Mouse (Mus musculus) E14TG2a.4 (cell line): ENCODE measurements around the gene Gm3238.
A peak's percentile ranks its signal among the peaks of the same experiment; 100 is the strongest.
"Not testable (repeated sequence)": the region's sequence is repeated elsewhere in the genome, so short reads cannot be mapped to it uniquely, and the experiment has no call there.

Experiments
- H3K27me3 ChIP-seq: 2 replicates; pipeline ENCODE4 v1.6.1; 2014; ENCODE audit warnings: low read length, control low read depth; ENCODE audit not compliant: insufficient read depth
- H3K36me3 ChIP-seq: 2 replicates; pipeline ENCODE4 v1.6.1; 2014; ENCODE audit warnings: low read length, control low read depth; ENCODE audit not compliant: insufficient read depth
- H3K4me1 ChIP-seq: replicated peaks from 2 replicates; pipeline ENCODE4 v1.6.1; 2014; ENCODE audit warnings: low read depth, low read length, control low read depth
- H3K4me3 ChIP-seq: replicated peaks from 2 replicates; pipeline ENCODE4 v1.5.1; 2014; ENCODE audit warnings: mild to moderate bottlenecking, low read length
- H3K9me3 ChIP-seq: 2 replicates; pipeline ENCODE4 v1.6.1; 2014; ENCODE audit warnings: low read length, control low read depth
- CTCF ChIP-seq: conservative IDR thresholded peaks from 2 replicates; pipeline ENCODE4 v1.5.1; 2014; ENCODE audit warnings: low read length
- NANOG ChIP-seq: IDR thresholded peaks from 2 replicates; pipeline ENCODE4 v1.6.1; 2014; ENCODE audit warnings: borderline replicate concordance, low read length, mixed read lengths
- POU5F1 ChIP-seq: IDR thresholded peaks from 2 replicates; pipeline ENCODE4 v1.6.1; 2014; ENCODE audit warnings: low read length, borderline replicate concordance

Gm3238 gene

DNA sequence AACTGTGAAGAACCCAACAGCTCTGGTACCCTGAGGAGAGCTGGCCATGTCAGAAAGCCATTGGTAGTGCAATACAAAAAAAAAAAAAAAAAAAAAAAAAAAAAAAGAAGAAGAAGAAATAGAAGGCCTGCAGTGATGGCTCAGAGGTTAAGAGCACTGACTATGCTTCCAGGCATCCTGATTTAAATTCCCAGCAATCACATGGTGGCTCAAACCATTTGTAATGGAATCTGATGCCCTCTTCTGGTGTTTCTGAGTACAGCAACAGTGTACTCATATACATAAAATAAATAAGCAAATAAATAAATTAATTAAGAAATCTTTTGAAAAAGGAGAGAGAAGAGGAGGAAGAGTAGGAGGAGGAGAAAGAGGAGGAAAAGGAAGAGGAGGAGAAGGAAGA, 17.7 kb downstream of the Gm3238 start:
- H3K27me3 ChIP-seq, result no peaks in the 10 kb centered on the region
- H3K4me1 ChIP-seq, result no peaks in the 10 kb centered on the region; the same call in 1 of the 2 replicates
- no peak overlapping the region for H3K4me3 ChIP-seq
- H3K36me3 ChIP-seq, result no peaks in the 10 kb centered on the region
- peaks cover 7% of the 10 kb centered on the region; the same call in 1 of the 2 replicates for H3K9me3 ChIP-seq
- TF ChIP-seq NANOG (no peak), CTCF (peak; percentile 44)

DNA sequence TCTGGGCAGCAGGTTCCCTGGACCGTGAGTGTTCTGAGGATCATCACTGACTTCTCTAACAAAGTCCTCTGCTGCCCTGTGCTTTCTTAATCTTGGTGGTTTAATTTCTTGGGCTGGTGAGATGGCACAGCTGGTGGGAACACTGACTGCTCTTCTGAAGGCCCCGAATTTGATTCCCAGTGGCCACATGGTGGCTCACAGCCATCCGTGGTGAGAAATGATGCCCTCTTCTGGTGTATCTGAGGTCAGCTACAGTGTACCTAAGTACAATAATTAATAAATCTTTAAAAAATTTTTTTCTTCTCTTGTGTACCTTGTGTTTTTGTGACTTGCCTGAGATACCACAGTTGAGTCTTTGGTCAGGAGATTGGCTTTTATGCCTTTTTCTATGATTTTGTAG, 18.8 kb downstream of the Gm3238 start:
- H3K9me3 ChIP-seq, H3K36me3 ChIP-seq, H3K4me3 ChIP-seq: not testable (repeated sequence)

DNA sequence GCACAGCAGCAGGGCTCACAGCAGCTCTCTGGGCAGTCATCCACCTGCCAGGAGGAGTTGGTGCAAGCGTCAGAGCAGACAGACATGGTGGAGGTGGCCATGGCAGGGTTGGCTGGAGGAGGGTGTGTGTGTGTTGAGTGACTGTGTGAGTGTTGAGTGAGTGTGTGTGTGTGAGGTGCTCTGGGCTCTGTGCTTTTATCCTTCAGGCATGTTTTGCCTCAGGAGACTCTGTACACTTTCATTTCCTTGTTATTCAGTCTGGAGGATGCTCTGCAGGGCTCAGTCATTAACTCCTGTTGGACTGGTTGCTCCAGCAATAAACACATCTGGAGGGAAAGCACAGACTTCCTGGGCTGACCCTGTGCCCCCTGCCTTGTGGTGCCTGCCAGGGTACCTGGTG, 19.9 kb downstream of the Gm3238 start, which contains the start of gene Gm9736:
Gm9736 (minus strand) TSS at position 101 of the 400 bp plus-strand sequence.
- not testable (repeated sequence) for H3K4me1 ChIP-seq, H3K9me3 ChIP-seq, H3K27me3 ChIP-seq, H3K4me3 ChIP-seq, H3K36me3 ChIP-seq

More for the DNA sequence above, 18.8 kb downstream of the Gm3238 start:
- not testable (repeated sequence) for H3K4me1 ChIP-seq, H3K27me3 ChIP-seq

DNA sequence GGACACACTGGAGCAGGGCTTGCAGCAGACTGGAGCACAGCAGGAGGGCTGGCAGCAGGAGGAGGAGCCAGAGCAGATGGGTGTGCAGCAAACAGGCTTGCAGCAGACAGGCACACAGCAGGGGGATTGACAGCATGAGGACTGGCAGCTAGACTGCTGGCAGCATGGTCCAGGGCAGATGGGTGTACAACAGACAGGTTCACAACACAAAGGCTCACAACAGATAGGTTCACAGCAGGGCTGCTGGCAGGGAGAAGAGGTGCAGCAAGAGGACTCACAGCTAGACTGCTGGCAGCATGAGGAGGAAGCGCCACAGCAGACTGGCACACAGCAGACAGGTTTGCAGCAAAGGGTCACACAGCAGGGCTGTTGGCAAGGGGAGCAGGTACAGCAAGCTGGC, 20.4 kb downstream of the Gm3238 start:
- not testable (repeated sequence) for H3K36me3 ChIP-seq, H3K4me1 ChIP-seq, H3K9me3 ChIP-seq, H3K27me3 ChIP-seq, H3K4me3 ChIP-seq

GRCm38 (mm10) chr10:77741924-77742688, 29.0 kb downstream of the Gm3238 start, which contains the start of gene Gm18596:
Gene Gm18596 (minus strand): TSS chr10:77742638.
- not testable (repeated sequence) for H3K4me3 ChIP-seq, H3K36me3 ChIP-seq, H3K9me3 ChIP-seq, H3K27me3 ChIP-seq, H3K4me1 ChIP-seq

- Histone ChIP-seq H3K27me3 (0 out of 2 replicates have a peak, but pooled peaks cover 3% of the 10 kb centered on the region), H3K36me3 (no peaks in the 10 kb centered on the region), H3K4me1 (no peaks in the 10 kb centered on the region), H3K4me3 (no peak overlapping the region), H3K9me3 (peaks cover 8% of the 10 kb centered on the region)
- TF ChIP-seq CTCF (no peak), NANOG (no peak), POU5F1 (no peak)
Measured at GRCm38 (mm10) chr10:77738929-77739328, 32.2 kb downstream of the Gm3238 start.

DNA sequence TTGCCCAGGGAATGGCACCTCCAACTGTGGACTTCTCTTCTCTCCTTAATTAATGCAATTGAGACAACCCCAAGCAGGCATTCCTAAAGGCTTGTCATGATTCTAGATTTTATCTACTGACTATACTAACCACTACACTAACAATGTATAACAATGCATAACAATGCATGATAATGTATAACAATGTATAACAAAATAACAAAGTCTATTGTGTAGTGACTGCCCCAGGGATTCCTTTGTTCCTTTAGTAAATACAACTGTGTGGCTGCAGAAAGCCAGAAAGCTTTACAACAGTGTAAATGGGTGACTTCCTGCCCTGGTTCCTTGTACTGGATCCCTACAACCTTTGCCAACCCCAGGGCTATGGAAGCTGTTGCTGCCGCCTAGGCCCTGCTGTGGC, 35.2 kb downstream of the Gm3238 start:
- Histone ChIP-seq H3K4me1 (no peaks in the 10 kb centered on the region), H3K4me3 (no peak overlapping the region), H3K9me3 (peaks cover 8% of the 10 kb centered on the region), H3K27me3 (0 out of 2 replicates have a peak, but pooled peaks cover 3% of the 10 kb centered on the region), H3K36me3 (no peaks in the 10 kb centered on the region)
- no peak for TF ChIP-seq CTCF
- TF ChIP-seq NANOG, result peak; percentile 60; the same call in 1 of the 2 replicates
- peak; percentile 42; the same call in 1 of the 2 replicates for TF ChIP-seq POU5F1

DNA sequence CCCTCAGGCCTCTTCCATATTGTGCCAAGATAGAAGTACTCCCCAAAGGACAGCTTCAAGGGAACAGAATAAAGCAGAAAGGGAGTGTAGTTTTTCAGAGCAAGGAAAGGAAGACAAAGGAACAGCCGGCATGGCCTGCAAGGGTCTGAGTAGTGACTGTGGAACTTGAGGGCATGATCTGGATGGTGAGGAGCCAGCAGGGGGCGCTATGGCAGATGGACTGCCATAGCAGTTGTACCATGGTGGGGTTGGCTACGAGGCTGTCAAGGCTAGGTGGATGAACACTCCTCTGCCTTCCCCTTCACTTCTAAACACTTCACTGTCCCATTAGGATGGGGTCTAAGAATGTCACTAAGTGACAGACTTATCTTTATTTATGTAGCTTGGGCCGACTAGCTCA, 41.9 kb downstream of the Gm3238 start:
- no peaks in the 10 kb centered on the region for H3K36me3 ChIP-seq
- TF ChIP-seq CTCF, result peak; percentile 47
- TF ChIP-seq POU5F1, result no peak
- no peak for TF ChIP-seq NANOG
- H3K27me3 ChIP-seq, result no peaks in the 10 kb centered on the region
- H3K4me1 ChIP-seq, result no peaks in the 10 kb centered on the region
- no peak overlapping the region for H3K4me3 ChIP-seq
- H3K9me3 ChIP-seq, result no peaks in the 10 kb centered on the region

- Histone ChIP-seq H3K9me3 (no peaks in the 10 kb centered on the region), H3K36me3 (no peaks in the 10 kb centered on the region), H3K27me3 (no peaks in the 10 kb centered on the region), H3K4me3 (no peak overlapping the region), H3K4me1 (no peaks in the 10 kb centered on the region)
- no peak for TF ChIP-seq CTCF
- no peak for TF ChIP-seq NANOG
- TF ChIP-seq POU5F1, result no peak
Measured at GRCm38 (mm10) chr10:77728280-77728679, 42.8 kb downstream of the Gm3238 start.

GRCm38 (mm10) chr10:77726186-77726585, 44.9 kb downstream of the Gm3238 start, which contains the start of gene Gm10100:
Gene Gm10100 (plus strand): TSS chr10:77726486.
- Histone ChIP-seq H3K4me1 (no peaks in the 10 kb centered on the region), H3K4me3 (no peak within 1 kb of the TSS), H3K36me3 (no peaks in the 10 kb centered on the region), H3K9me3 (no peaks in the 10 kb centered on the region), H3K27me3 (no peaks in the 10 kb centered on the region)
- TF ChIP-seq POU5F1, result no peak
- TF ChIP-seq CTCF, result no peak
- TF ChIP-seq NANOG, result no peak
